Mouse (Mus musculus): ENCODE results near the gene Ppp4r2.
A peak's percentile ranks its signal among the peaks of the same experiment; 100 is the strongest.
"Not testable (repeated sequence)": the region's sequence is repeated elsewhere in the genome, so short reads cannot be mapped to it uniquely, and the experiment has no call there.

Ppp4r2 gene

DNA sequence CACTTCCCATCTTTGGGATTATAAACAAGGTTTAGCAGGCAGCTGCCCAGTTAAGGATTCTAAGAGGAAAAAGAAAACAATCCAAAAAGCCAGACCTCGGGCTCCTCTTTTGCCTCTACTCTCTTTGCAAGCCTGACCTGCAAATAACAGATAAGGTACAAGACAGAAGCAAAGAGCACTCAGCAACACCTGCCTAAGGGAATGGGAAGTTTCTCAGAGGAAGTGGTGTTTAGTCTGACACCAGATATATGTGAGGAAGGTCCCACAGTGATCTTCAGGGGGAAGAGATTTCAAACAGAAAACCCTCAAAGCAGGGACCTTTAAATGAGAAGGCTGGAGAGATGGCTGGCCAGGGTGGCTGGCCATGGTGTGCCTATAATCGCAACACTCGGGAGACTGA is 2.2 kb upstream of the Ppp4r2 start:
- no peak for DNase-seq (ENCODE audit: low spot score in 2 of 2)

DNA sequence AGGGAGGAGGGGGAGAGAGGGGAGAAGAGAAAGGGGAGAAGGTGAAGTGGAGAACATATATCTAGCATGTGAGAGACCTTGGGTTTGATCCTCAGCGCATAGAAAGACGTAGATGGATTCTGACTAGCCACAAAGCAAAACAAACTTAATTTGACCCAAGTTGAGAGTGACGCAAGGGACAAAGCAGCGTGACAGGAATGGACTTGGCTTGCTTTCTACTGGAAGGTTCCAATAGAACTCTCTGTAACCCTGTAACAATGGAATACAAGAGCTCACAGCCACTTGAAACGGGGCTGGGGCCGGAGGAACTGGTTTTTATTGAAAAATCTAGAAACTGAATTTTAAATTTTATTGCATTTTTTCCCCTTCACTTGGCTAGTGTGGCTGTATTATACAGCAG is 1.7 kb upstream of the Ppp4r2 start:
- DNase-seq (ENCODE audit: low spot score in 2 of 2), result no peak

DNA sequence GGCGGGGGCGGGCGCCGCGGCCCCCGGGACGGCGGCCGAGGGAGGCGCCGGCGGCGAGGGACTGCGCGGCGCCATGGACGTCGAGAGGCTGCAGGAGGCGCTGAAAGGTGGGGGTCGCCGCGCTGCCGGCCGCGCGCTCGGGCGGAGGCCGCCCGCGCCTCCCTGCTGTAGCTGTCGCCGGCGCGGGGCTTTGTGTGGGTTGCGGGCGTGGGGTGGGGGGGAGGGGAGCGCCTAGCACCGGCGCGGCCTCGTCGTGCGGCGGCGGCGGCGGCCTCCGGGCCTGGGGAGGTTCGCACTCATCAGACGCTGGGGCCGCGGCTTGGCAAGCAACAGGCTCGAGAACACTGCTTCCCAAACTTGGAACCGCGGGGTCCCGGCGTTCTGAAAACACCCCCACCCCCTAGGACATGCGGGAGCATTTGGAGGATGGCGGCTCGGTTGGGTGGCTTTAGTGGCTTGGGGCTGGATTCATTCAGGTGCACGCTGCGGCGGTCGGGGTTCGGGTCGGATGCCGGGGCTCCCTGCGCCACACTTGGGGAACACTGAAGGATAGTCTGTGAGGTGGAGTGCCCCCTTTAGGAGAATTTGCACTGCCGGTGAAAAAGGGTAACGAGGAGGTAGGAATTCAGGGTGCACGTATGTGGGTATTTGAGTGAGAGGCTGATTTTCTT is 524 bp downstream of the Ppp4r2 start:
- peak; percentile 68 to 69 for DNase-seq (ENCODE audit: low spot score in 2 of 2)

DNA sequence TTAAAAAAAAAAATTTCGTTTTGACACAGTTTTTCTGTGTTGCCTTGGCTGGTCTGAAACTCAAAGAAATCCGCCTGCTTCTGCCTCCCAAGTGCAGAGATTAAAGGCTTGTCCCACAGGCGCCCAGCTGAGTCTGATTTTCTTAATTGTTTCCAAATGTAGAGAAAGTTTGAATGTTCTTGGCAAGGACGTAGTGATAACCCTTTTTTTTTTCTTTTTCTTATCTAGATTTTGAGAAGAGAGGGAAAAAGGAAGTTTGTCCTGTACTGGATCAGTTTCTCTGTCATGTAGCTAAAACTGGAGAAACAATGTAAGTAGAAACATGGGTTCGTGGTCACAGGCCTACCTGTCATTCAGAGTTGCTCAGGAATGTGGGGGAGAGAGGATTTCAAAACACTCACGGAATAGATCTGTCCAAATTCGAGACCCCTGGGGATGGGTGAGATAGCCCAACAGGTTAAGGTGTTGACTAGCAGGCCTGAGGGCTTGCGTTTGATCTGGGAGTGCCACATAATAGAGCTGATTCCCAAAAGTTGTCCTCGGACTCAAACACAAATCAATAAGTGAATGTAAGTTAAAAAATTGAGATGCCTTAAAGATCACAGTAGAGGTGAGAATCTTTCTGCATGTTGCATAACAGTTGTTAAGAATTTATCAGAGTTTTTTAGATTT is 1.2 kb downstream of the Ppp4r2 start:
- DNase-seq (ENCODE audit: low spot score in 2 of 2), result no peak

DNA sequence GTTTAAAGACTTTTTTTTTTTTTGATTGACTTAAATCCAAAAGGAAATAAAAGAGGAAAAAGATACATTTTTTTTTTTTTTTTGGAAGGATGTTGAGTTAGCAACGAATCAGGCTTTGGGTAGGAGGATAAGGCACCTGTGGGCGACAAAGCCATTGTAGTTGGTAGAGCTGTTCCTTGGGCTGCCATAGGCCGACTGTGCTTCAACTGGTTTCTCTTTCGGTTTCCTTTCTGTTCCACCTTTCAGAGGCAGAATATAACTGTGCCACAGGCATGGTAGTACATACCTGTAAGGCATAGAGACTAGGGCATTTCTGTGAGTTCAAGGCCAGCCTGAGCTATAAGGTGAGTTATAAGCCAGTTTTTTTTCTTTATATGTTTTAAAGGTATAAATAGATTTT is 11.6 kb downstream of the Ppp4r2 start:
- no peak for DNase-seq (ENCODE audit: low spot score in 2 of 2)

DNA sequence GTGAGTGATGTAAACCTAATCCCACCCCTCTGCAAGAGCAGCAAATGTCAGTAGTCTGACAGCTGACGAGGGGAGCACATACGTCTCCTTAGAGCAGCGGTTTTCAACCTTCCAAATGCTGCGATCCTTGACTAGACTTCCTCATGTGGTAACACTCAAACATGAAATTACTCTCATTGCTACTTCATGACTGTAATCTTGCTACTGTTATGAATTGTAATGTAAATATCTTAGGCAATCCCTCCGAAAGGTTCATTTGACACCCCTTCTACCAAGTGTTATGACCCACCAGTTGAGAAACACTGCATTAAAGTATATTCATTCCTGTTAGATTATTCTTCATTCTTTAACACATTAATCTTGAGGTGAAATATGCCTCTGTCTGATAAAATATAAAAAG is 13.8 kb downstream of the Ppp4r2 start:
- no peak for DNase-seq (ENCODE audit: low spot score in 2 of 2)

DNA sequence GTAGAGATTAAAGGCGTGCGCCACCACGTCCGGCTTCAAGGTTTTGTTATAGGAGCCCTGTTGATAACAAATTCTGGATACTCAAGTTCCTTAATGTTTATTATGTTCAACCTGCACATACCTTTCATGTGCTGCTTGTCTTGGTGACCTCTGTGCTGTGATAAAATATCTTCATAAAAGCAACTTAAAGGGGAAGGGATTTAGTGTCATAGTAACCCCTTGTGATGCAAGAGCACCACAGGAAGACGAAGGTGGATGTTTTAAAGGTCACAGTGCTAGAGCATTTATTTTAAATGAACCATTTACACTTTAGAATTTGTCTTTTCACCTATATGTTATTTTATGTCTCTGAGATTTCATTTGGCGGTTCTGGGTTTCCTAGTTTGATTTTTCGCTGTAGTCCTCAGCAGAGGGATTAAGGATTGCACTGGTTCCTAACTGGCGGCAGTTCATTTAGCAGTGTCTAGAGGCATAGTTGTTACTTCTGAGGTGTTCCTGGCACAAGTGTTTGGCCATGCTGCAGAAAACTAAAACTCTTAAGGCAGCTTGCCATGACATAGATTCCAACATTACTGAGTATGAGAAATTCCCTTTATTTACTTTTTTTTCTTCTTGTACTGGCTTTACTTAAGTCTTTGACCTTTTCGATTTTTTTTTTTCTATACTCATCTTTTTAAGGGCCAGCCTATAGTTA is 15.4 kb downstream of the Ppp4r2 start:
- DNase-seq (ENCODE audit: low spot score in 2 of 2), result no peak

DNA sequence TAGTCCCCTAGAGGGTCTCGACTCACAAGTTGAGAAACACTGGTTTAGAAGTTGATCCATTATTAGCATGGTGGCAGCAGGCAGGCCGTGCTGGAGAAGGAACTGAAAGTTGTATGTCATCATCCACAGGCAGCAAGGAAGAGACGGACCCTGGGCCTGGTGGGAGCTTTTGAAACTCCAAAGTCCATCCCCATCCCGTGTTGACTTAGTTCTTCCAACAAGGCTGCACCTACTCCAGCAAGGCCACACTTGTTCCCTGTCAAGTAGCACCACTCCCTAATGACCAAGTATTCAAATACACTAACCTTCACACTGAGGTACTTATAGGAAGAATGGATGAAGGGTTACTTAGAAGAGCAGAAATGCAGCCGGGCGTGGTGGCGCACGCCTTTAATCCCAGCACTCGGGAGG is 17.3 kb downstream of the Ppp4r2 start:
- no peak for DNase-seq (ENCODE audit: low spot score in 2 of 2)

DNA sequence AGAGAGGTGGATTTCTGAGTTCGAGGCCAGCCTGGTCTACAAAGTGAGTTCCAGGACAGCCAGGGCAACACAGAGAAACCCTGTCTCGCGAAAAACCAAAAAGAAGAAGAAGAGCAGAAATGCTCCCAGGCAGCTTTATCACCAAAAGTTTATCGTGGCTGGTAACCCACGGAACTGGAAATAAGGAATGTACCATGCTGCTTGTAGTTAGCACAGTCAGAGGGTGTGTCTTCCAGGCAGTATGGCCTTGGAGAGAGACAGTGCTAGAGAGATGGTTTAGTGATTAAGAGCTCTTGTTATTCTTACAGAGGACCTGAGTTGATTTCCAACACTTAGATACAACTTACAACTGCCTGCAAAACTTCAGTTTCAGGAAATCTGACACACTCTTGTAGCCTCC is 17.7 kb downstream of the Ppp4r2 start:
- DNase-seq (ENCODE audit: low spot score in 2 of 2), result no peak

DNA sequence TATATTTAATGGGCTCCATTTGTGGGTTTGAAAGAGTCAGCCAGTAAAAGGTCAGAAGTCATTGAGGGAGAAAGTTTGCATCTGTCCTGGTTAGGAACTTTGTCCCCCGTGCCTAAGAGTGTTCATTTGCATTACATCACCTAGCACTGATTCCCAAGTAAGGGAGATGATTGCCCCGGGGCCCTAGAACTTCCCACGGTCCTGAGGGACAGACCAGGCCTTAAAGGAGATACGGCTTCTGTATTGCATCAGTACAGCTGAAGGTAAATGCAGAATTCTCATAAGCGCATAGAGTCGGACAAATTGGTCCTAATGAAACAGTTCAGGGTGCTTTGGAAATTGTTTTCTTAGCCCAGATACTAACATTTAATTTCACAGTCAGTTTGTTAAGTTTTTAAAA is 31.9 kb downstream of the Ppp4r2 start:
- no peak for DNase-seq (ENCODE audit: low spot score in 2 of 2)

DNA sequence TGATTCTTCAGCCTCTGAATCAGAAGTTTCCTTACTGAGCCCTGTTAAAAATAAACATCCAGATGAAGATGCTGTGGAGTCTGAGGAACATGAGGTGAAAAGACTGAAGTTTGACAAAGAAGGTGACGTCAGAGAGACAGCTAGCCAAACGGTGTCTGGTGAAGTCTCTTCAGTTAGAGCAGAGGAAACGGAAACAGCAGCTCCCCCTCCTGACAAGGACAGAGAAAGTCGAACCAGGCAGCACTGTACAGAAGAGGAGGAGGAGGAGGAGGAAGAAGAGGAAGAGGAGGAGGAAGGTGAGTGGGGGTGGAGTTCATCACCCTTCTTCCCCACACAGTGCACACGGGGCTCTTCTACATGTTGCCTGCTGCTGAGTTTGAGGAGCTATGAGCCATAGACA is 32.4 kb downstream of the Ppp4r2 start:
- DNase-seq (ENCODE audit: low spot score in 2 of 2), result not testable (repeated sequence)

DNA sequence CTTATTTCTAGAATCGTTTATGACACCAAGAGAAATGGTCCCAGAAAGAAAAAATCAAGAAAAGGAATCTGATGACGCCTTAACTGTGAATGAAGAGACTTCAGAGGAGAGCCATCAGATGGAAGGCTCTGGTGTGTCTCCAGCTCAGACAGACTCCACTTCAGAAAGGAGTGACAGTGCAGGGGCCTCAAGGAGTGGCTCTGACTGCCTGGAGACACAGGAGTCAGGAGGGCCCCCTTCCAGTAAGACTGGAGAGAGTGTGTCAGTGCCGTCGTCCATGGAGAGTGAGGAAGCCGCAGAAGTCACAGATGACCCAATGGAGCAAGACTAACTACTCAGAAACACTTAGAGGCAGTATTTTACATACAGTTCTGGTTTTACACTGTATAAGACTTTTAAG is 32.8 kb downstream of the Ppp4r2 start:
- DNase-seq (ENCODE audit: low spot score in 2 of 2), result not testable (repeated sequence)

DNA sequence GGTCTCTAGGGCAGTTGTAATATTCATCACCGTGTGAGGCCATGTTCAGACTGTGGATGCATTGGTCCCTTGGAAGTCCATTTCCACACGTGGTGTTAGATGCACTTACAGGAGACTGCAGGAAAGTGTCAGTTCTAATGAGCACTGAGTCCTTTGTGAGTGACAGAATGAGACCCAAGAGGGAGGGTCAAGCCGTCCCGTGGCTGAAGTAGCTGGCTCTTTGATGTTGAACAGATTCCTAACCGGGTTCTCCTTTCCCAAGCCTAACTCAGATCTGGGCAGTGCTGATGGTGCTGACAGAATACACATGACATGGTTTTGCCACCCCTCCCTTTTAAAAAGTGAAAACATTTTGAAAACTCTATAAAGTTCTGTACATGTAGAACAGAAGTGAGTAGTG is 35.4 kb downstream of the Ppp4r2 start:
- no peak for DNase-seq (ENCODE audit: low spot score in 2 of 2)

DNA sequence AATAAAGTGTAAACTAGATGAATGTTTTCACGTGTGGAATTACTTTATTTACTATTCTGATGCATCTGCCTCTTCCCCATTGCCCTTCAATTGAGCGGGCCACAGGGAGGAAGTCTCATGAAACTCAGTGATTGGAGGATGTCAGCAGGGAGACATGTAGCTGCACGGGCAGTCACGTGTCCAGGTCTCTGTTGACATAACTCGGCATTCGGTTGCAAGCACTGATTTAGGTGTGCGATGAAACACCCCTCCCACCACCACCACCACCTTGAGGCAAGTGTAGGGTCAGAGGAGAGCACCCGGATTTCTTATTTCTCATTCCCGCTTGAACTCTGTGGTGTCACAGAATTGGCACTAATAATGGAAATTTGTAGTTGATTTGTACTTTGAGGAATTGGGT is 36.5 kb downstream of the Ppp4r2 start:
- no peak for DNase-seq (ENCODE audit: low spot score in 2 of 2)

DNA sequence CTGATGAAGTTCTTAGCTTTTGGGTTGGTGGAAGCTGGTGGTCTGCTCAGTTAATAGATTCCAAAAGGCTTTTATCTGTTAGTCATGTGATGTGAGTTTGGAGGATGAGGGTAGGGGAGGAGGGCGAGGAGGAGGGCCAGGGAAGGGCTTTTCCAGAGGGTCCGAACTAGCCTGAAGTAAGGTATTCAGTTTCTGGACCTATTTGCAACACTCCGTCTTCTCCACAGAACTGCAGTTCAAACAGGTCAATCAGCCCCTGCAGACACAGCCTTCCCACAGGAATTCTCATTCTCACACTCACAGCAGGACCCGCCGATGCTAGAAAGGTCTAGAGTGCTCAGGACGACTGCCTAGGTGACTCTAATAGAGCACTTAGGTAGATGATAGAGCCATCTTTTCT is 39.8 kb downstream of the Ppp4r2 start:
- no peak for DNase-seq (ENCODE audit: low spot score in 2 of 2)

DNA sequence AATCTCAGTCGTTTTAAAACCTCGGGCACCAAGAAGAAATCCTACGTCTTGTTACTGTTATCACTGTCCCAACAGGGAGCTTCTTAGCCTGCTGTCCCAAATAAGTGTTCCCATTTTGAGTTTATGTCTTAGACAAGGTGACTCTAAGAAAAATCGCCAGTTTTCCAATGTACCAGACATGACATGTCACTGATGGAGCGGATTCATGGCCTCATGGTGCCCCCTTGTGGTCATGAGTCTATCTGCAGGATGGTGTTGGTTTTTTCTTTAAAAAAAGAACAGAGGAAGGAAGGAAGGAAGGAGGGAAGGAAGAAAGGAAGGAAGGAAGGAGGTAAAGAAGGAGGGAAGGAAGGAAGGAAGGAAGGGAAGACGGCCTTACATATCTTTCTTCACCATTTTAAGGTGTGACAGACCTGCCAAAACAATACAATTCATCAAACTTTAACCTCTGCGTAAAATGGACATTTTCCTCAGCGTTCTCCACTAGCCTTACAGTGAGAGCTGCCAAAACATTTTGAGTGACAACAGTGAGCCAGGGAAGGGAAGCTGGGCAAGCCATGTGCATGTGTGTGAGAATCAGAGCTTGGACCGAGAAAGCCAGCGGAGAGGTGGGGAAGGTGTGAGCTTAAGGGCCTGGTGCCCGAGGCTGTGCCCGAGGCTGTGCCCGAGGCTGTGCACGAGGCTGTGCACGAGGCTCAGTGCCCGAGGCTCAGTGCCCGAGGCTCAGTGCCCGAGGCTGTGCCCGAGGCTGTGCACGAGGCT is 42.6 kb downstream of the Ppp4r2 start:
- peak; percentile 65 to 82 for DNase-seq (ENCODE audit: low spot score in 2 of 2)

DNA sequence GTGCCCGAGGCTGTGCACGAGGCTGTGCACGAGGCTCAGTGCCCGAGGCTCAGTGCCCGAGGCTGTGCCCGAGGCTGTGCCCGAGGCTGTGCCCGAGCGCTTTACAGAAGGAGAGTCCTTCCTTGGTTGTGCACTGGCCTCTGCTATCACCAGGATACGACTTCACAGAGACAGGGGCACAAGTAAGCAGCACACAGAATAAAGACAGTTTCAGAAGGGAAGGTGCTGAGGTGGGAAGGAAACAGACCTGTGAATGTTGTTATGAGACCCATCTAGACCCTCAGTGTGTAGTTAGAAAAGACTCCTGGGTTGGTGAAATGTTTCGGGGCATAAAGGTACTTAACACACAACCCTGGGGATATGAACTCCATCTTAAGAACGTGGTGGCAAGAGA is 43.2 kb downstream of the Ppp4r2 start:
- DNase-seq (ENCODE audit: low spot score in 2 of 2), result no peak

DNA sequence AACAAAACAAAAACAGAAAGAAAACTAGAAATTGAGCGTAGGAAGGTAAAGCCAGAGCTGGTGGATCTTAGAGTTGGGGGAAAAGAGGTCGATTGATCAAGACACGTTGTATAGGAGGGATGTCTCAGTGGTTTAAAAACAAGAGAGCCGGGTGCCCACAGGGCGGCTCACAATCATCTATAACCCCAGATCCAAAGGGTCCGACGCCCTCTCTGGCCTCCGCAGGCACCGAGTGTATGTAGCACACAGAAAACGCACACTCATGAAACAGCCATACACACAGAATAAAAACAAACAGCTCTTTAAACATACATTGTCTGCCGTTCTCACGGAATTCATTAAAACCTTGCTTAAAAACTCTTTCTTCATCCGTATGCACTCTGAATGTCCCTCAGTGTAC is 45.1 kb downstream of the Ppp4r2 start:
- DNase-seq (ENCODE audit: low spot score in 2 of 2), result no peak

DNA sequence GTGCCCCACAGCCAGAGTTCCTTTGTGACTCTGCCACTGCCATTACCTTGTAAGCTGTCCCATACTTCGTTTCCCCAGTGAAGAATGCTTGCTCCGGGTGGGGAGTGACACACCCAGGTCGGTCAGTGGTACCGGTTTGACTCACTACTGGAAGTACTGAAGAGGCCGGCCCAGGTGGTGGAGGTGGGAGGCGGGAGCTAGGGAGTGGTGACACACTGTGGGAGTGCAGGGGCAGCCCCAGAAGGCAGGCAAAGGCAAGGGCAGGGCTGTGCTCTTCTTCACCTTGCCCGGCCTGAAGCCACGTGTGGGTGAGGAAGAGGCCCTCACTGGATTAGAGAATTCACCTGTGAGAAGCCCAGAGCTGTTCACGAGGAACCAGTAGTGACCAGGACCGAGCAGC is 46.2 kb downstream of the Ppp4r2 start:
- no peak for DNase-seq (ENCODE audit: low spot score in 2 of 2)

DNA sequence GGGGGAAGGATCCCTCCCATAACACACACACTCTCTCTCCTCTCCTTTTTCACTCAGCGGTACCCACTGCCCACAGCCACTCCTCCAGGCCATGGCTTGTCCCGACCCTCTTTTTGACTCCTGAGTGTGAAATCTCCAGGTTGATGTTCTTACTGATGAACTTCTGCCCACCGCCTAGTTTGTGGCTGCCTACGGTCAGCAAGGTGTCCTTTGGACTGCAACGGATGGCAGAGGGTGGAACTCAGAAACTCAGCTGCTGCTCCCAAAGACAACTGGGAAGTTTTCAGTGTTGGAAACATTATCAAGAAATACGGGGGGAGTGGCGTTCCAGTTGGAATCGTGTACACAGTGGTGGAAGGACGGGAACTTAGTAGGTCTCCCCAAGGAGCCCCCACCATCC is 48.2 kb downstream of the Ppp4r2 start:
- no peak for DNase-seq (ENCODE audit: low spot score in 2 of 2)

DNA sequence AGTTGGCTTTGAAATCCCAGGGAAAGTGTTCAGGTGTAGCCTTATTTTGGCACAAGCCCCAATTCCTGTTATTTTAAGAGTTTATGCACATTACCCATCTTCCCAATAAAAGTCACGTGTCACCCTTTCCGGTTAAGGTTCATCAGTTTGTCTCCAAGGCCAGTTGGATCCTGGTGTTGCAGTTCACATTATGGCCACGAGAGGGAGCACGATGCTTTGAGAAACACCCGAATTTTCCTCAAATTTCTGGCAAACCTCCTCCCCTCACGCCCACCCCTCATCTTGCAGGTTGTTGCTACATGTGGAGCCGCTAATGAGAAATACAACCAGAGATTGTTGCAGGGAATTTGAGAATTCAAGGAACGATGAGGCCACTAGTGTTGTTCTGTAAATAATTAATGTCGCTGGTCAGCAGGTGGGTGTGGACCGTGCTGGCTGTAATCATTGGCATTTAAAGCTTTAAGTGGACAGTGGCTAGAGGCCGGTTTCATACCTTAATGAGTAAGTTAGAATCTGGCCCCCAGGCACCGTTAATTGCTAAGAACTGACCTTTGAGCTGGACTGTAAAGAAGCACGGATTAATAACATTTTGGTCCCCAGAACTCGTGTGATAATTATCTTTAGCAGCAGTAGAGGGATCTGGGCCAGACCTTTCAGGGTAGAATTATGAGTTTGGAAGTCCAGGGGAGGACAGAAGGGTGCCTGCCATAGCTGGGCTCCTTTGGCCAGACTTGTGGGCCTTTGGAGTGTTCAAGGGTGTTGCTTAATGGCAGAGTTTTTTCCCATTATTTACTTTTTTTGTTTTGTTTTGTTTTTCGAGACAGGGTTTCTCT is 49.2 kb downstream of the Ppp4r2 start:
- DNase-seq (ENCODE audit: low spot score in 2 of 2), result peak; percentile 89

DNA sequence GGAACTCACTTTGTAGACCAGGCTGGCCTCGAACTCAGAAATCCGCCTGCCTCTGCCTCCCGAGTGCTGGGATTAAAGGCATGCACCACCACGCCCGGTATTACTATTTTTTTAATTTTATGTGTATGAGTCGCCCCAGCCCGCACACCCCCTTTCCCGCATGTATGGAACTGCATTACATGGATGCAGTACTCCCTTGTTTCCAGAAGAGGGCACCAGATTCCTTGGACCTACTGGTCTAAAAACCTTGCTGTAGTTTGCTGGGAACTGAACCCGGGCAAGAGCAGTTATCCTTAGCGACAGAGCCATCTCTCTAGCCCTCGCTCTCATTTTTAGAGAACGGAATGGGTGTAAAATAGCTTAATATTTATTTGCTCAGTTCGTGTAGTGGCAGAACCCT is 49.8 kb downstream of the Ppp4r2 start:
- DNase-seq (ENCODE audit: low spot score in 2 of 2), result peak in 1 of 2 experiments; percentile 47
